Mouse (Mus musculus): ENCODE data around the gene Gm28635. TPM values are rescaled to one million over a fixed set of nuclear protein-coding genes. Genes with fewer than 3 reads are reported as not detected.
"Not testable (repeated sequence)": the region's sequence is repeated elsewhere in the genome, so short reads cannot be mapped to it uniquely, and the experiment has no call there.

Gm28635 gene
- polyA plus RNA-seq, 1 experiment from 2014 or later = not detected

DNA sequence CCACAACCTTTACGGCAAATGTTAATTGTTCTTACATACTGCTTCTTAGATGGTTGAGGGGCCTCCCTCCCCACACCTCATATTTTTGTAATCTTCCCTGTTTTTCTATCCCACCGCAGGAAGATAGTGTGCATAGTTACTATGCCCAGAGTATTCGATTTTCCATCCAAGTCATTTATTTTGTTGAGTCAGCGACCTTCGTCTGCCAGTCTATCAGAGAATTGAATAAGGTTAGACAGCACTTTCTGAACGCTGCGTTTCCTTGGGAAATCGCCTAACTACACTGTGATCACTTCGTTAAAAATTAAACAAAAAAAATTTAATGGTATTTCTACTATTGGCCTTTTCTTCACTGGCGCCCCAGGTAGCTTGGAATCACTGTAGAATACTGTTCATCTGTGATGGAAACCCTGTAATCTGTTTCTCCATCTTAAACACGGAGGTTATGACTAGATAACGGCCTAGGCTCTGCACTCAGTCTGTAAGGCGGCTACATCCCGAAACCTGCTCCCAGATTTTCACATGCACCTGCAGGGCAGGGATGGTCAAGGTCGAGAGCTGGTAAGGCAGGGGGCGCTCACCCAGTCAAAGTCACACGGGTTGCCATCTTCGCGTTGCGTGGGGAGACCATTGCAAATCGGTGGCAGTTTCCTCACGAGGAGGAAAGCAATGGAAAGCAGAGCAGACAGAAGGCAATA, 422 bp downstream of the Gm28635 start:
- Histone ChIP-seq H3K4me3 (replicated peaks) (peak overlapping the region; percentile 84), H3K27me3 (no peaks in the 10 kb centered on the region), H3K27ac (peak overlapping the region; percentile 68), H3K9ac (peak overlapping the region; percentile 68), H3K36me3 (replicated peaks) (peaks cover 33% of the 10 kb centered on the region), H3K4me1 (peaks cover 17% of the 10 kb centered on the region), H3K9me3 (no peaks in the 10 kb centered on the region), H3K4me2 (peak overlapping the region; percentile 61)
- 10% methylated on average over 22 of the region's 22 CpGs for WGBS
- peak; percentile 34 for ATAC-seq (ENCODE audit: low FRiP score)

DNA sequence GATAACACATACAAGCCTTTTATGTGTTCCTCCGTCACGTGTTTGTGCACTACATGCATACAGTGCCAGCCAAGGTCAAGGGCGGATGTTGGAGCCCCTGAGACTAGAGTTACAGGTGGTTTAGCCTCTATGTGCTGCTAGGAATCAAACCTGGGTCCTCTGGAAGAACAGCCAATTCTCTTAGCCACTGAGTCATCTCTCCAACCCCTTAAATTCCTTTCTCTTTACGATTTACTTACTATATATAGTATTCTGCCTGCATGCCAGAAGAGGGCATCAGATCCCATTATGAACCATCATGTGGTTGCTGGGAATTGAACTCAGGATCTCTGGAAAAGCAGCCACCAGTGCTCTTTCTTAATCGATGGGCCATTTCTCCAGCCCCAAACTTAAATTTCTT, 6.3 kb downstream of the Gm28635 start:
- H3K9me3 ChIP-seq; H3K4me3 ChIP-seq (replicated peaks); ATAC-seq (ENCODE audit: low FRiP score); H3K27ac ChIP-seq; H3K9ac ChIP-seq; H3K27me3 ChIP-seq: not testable (repeated sequence)
- Histone ChIP-seq H3K36me3 (replicated peaks) (peaks cover 47% of the 10 kb centered on the region), H3K4me1 (peaks cover 12% of the 10 kb centered on the region), H3K4me2 (peak overlapping the region; percentile 66)
- 52% methylated on average over 4 of the region's 5 CpGs for WGBS

DNA sequence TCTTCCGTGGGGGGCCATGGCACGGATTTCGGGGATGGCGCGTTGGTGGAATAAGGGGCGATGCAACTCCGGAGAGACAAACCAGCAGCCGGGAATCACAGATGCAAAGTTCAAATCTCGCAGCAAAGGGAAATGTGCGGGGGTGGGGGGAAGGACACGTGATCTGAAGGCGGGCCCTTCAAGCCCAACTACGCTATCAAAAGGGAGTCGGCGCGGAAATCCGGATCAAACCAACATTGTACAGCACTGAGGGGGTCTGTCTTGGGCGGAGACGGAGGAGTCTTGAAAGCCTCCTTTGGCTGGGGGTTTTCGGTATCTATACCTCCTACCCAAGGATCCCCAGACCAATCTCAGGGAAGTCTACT, 7.3 kb downstream of the Gm28635 start, which contains the start of gene Selenoh:
Gene Selenoh (minus strand): TSS at position 202 of the 365 bp plus-strand sequence.
- no peaks in the 10 kb centered on the region for H3K9me3 ChIP-seq
- no peaks in the 10 kb centered on the region for H3K27me3 ChIP-seq
- H3K4me1 ChIP-seq = peaks cover 12% of the 10 kb centered on the region
- peak; percentile 98 for ATAC-seq (ENCODE audit: low FRiP score)
- under 1% methylated on average over 20 of the region's 20 CpGs for WGBS
- peaks cover 42% of the 10 kb centered on the region for H3K36me3 ChIP-seq (replicated peaks)
- peak within 1 kb of the TSS; percentile 97 for H3K27ac ChIP-seq
- H3K4me2 ChIP-seq = peak within 1 kb of the TSS; percentile 66
- peak within 1 kb of the TSS; percentile 86 for H3K4me3 ChIP-seq (replicated peaks)
- peak within 1 kb of the TSS; percentile 95 for H3K9ac ChIP-seq

DNA sequence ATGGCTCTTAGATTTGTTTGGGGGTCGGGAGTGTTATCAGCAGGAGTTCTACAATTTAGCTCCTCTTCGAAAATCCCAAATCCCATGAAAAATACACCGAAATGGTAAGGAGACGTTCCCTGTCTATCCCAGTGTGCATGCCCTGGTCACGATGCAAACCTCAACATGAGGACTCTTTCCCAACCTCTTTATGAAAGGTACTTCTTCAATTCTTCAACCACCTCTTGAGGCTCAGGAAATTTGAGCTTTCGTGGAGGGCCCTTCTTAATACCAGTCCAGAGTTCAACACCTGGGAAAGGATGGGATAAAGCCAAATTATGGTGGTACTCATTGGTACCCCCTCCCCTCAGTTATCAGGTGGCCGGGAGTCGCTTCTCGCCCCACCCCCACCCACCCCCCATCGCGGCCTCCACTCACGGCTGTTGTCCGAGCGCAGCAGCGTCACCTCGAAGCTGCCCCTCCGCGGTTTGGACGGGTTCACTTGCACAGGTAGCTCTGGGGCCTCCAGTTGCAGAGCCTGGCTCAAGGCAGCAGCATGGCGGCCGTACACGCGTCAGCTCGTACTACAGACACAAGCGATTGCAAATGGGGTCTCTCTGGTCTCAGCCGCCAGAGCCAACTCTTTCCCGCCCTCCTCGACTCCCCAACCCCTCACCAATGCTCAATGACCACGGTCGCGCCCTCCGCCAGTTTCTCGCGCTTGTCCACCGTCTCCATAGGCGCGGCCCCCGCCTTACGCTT, 7.8 kb downstream of the Gm28635 start:
- peaks cover 12% of the 10 kb centered on the region for H3K4me1 ChIP-seq
- peak overlapping the region; percentile 66 for H3K4me2 ChIP-seq
- H3K27me3 ChIP-seq = no peaks in the 10 kb centered on the region
- WGBS = 2% methylated on average over 38 of the region's 39 CpGs
- ATAC-seq (ENCODE audit: low FRiP score) = peak; percentile 79
- H3K27ac ChIP-seq = peak overlapping the region; percentile 97
- peaks cover 37% of the 10 kb centered on the region for H3K36me3 ChIP-seq (replicated peaks)
- H3K9ac ChIP-seq = peak overlapping the region; percentile 95
- peak overlapping the region; percentile 86 for H3K4me3 ChIP-seq (replicated peaks)
- no peaks in the 10 kb centered on the region for H3K9me3 ChIP-seq

DNA sequence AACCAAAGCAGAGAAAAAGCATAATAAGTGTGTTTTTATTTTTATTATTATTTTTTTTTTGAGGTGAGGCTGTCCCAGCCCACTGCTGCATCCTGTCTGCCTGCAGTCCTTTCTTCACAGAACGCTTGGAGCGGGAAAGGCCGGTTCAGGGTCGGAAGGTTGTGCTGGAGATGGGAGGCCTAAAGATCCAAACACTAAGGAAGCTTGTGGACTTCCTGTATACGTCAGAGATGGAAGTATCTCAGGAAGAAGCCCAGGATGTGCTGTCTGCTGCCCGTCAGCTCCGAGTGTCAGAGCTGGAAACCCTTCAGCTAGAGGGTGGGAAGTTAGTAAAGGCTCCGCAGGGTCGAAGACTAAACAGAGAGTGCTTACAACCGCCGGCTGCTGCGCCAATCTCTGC, 11.8 kb downstream of the Gm28635 start:
- Histone ChIP-seq H3K9ac (no peak overlapping the region), H3K36me3 (replicated peaks) (peaks cover 13% of the 10 kb centered on the region), H3K4me2 (no peak overlapping the region), H3K9me3 (no peaks in the 10 kb centered on the region), H3K27me3 (no peaks in the 10 kb centered on the region), H3K4me1 (peaks cover 12% of the 10 kb centered on the region), H3K4me3 (replicated peaks) (no peak overlapping the region), H3K27ac (no peak overlapping the region)
- WGBS = 73% methylated on average over 12 of the region's 12 CpGs
- no peak for ATAC-seq (ENCODE audit: low FRiP score)

DNA sequence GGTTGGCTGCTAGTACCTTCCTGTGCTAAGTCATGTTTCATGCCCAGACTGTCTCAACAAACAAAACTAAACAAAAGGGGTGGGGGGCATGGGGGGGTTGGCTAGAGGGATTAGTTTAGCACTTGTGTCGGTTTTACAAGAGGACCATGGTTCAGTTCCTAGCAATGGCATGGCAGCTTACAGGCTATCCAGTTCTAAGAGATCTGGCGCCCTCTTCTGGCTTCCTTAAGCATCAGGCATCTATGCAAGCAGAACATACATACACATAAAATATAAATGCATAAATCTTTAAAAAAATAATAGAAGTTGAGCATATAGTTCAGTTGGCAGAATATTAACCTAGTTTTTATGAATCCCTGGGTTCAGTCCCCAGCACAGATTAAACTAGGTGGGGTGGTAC, 15.0 kb downstream of the Gm28635 start:
- no peaks in the 10 kb centered on the region for H3K4me1 ChIP-seq
- H3K36me3 ChIP-seq (replicated peaks) = no peaks in the 10 kb centered on the region; the same call in 1 of the 2 replicates
- no peak overlapping the region for H3K27ac ChIP-seq
- H3K9me3 ChIP-seq = no peaks in the 10 kb centered on the region
- H3K4me2 ChIP-seq = no peak overlapping the region
- no peak for ATAC-seq (ENCODE audit: low FRiP score)
- WGBS = 21% methylated on average over 2 of the region's 2 CpGs
- no peak overlapping the region for H3K4me3 ChIP-seq (replicated peaks)
- H3K9ac ChIP-seq = no peak overlapping the region
- no peaks in the 10 kb centered on the region for H3K27me3 ChIP-seq

DNA sequence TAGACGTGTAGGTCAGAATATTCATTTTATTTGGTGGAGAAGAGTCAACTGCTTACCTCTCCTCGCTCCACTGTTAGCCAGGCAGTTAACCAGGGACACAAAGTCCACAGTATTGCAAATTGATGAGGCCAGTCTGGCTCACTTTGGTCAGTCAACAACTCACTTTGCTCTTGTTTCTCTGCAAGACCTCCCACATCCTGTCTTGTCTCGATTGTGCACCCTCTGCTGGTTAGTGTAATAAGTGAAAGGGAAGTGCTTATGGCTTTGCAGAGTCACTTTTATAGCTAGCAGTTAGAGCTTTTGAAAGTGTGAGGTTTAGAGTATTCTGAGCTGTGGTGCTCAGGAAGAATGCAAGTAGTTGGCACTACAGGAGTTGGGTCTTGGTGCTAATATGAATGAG, 17.6 kb downstream of the Gm28635 start:
- no peaks in the 10 kb centered on the region for H3K4me1 ChIP-seq
- WGBS = 67% methylated on average over 3 of the region's 3 CpGs
- H3K9me3 ChIP-seq = no peaks in the 10 kb centered on the region
- H3K4me3 ChIP-seq (replicated peaks) = no peak overlapping the region
- H3K27me3 ChIP-seq = no peaks in the 10 kb centered on the region
- no peak overlapping the region for H3K9ac ChIP-seq
- no peak overlapping the region for H3K27ac ChIP-seq
- H3K36me3 ChIP-seq (replicated peaks) = no peaks in the 10 kb centered on the region
- ATAC-seq (ENCODE audit: low FRiP score) = no peak
- no peak overlapping the region for H3K4me2 ChIP-seq

DNA sequence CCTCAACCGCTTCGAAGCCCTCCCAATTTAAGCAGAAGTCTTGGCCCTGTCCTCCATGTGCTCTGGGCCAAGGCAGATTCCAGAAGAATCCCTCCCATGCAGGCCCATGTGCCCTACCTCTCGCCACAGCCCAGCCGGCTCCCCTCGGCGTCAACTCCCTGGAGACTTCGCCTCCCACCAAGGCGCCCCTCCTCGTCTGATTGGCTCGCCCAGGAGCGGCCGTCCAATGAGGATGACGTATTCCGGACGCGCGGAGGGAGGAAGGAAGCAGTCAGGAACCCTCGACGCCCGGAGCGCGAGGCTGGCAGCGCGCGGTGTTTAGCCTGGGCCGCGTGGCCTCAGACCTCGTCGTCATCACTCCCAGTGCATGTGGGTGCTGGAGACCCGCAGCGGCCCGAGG, 19.0 kb downstream of the Gm28635 start, which contains the start of gene Btbd18:
Gene Btbd18 (plus strand): TSS at position 274 of the 400 bp plus-strand sequence.
- 93% methylated on average over 32 of the region's 32 CpGs for WGBS
- Histone ChIP-seq H3K9me3 (no peaks in the 10 kb centered on the region), H3K27me3 (no peaks in the 10 kb centered on the region), H3K4me2 (no peak within 1 kb of the TSS), H3K4me1 (no peaks in the 10 kb centered on the region), H3K27ac (no peak within 1 kb of the TSS), H3K9ac (no peak within 1 kb of the TSS), H3K4me3 (replicated peaks) (no peak within 1 kb of the TSS), H3K36me3 (replicated peaks) (no peaks in the 10 kb centered on the region)
- no peak for ATAC-seq (ENCODE audit: low FRiP score)

DNA sequence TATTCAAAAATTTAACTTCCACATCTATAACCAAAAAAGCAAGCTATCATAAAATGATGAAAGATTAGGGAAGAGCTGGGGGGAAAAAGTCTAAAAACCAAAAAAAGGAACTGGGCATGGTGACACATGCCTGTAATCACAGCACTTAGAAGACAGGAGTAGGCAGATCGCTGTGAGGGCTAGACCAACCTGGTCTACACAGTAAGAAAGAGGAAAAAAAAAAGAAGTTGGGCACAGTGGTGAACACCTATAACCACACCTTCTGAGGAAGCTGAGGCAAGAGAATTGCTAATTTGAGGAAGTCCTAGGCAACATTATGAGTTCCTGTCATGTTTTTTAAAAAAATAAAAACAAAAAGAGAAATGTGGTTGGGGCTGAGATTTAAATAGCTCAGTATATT, 22.0 kb downstream of the Gm28635 start:
- Histone ChIP-seq H3K9ac (no peak overlapping the region), H3K9me3 (no peaks in the 10 kb centered on the region), H3K27ac (no peak overlapping the region), H3K4me2 (no peak overlapping the region), H3K4me1 (no peaks in the 10 kb centered on the region), H3K36me3 (replicated peaks) (no peaks in the 10 kb centered on the region), H3K27me3 (no peaks in the 10 kb centered on the region), H3K4me3 (replicated peaks) (no peak overlapping the region)
- no peak for ATAC-seq (ENCODE audit: low FRiP score)
- WGBS = 82% methylated on average over 1 of the region's 1 CpGs

DNA sequence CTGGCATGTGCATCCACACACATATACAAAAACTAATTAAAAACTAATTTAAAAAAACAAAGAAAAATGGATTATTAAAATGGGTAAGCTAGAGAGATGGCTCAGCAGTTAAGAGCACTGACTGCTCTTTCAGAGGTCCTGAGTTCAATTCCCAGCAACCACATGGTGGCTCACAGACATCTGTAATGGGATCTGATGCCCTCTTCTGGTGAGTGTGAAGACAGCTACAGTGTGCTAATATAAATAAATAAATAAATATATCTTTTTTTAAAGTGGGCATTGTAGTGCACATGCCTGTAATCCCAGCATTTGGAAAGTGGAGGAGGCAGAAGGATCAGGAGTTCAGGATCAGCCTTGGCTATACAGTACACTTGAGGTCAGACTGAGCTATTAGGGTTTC, 24.5 kb downstream of the Gm28635 start:
- no peak overlapping the region for H3K4me3 ChIP-seq (replicated peaks)
- H3K27me3 ChIP-seq = no peaks in the 10 kb centered on the region
- no peaks in the 10 kb centered on the region for H3K36me3 ChIP-seq (replicated peaks)
- ATAC-seq (ENCODE audit: low FRiP score) = no peak
- peaks cover 7% of the 10 kb centered on the region for H3K4me1 ChIP-seq
- no peaks in the 10 kb centered on the region for H3K9me3 ChIP-seq
- H3K4me2 ChIP-seq = no peak overlapping the region
- H3K27ac ChIP-seq = no peak overlapping the region
- no peak overlapping the region for H3K9ac ChIP-seq

DNA sequence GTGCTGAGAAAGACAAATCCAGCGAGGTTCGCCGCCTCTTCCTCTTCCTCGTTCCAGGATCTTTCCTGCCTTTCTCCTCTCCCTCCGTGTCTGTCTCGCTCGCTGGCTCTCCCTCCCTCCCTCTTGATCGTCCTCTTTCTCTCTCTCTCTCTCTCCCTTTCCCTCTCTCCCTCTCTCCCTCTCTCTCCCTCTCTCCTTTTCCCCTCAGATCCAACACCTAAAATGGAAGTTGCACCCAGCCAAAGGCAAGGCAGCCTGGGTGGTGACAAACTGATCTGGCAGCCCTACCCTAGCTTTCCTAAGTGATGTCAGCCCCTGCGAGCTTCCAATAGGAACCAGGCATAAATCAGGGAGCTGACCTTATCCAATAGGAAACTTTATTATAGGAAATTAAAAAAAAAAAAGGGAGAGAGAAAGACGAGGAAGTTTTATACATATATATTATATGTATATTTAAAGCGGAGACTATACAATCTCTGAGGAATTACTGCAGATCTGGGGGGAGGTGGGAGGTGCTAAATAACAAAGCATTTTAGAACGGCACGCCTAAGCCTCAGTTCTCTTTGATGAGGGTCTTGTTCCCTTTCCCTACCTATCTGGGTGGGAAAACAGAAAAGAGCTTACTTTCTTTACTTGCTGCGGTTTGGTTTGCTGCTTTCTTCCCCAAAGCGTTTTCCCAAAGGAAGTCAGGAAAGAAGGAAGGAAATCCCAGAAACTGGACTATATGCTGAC, 27.2 kb downstream of the Gm28635 start, which contains the start of gene Ctnnd1:
Gene Ctnnd1 (minus strand): TSS at position 302 of the 732 bp plus-strand sequence.
- Histone ChIP-seq H3K9ac (peak within 1 kb of the TSS; percentile 80), H3K36me3 (replicated peaks) (no peaks in the 10 kb centered on the region), H3K4me1 (peaks cover 18% of the 10 kb centered on the region), H3K4me3 (replicated peaks) (peak within 1 kb of the TSS; percentile 65), H3K9me3 (no peaks in the 10 kb centered on the region), H3K27me3 (no peaks in the 10 kb centered on the region), H3K27ac (peak within 1 kb of the TSS; percentile 94), H3K4me2 (peak within 1 kb of the TSS; percentile 80)
- ATAC-seq (ENCODE audit: low FRiP score) = peak; percentile 98
- WGBS = under 1% methylated on average over 15 of the region's 15 CpGs

DNA sequence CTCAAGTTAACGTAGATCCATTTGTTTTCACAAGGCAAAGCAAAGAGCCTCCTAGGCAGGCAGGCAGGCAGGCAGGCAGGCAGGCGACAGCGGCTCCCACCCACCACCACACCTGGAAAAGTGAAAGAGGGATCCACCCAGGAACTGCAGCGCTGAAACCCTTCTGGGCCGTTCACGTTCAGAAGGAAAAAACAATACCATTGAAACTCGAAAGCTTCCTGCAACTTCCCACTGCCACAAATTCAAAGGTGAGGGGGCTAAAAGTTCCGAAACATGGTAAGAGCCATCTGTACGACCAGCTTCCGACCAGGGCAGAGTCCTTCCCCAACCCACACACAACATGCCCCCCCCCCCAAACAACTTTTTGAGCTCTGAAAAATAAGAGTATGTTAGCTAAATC, 28.2 kb downstream of the Gm28635 start:
- peak overlapping the region; percentile 65 for H3K4me3 ChIP-seq (replicated peaks)
- H3K36me3 ChIP-seq (replicated peaks) = no peaks in the 10 kb centered on the region
- H3K27me3 ChIP-seq = no peaks in the 10 kb centered on the region
- H3K4me1 ChIP-seq = peaks cover 18% of the 10 kb centered on the region
- WGBS = 1% methylated on average over 10 of the region's 10 CpGs
- H3K9me3 ChIP-seq = no peaks in the 10 kb centered on the region
- H3K4me2 ChIP-seq = peak overlapping the region; percentile 80
- H3K9ac ChIP-seq = peak overlapping the region; percentile 80
- no peak for ATAC-seq (ENCODE audit: low FRiP score)
- H3K27ac ChIP-seq = 0 out of 2 replicates have a peak overlapping the region, but pooled peaks have one; percentile 25
